Mouse (Mus musculus) 3T3-L1 (cell line): Measurements from ENCODE around the gene Lrpprc.
A peak's percentile ranks its signal among the peaks of the same experiment; 100 is the strongest.

Experiments used
- DNase-seq: peaks from one replicate; pipeline ENCODE4 v3.0.0-alpha.2; 2015; ENCODE audit warnings: low read depth, low spot score

Lrpprc gene

GRCm38 (mm10) chr17:84758971-84759370 lies 31.6 kb downstream of the Lrpprc start:
- no peak for DNase-seq

- DNase-seq, result no peak
Measured at GRCm38 (mm10) chr17:84758374-84758773, 32.2 kb downstream of the Lrpprc start.

- peak; percentile 59 for DNase-seq
Measured at GRCm38 (mm10) chr17:84756090-84756489, 34.5 kb downstream of the Lrpprc start.

GRCm38 (mm10) chr17:84753489-84753888 lies 37.1 kb downstream of the Lrpprc start:
- no peak for DNase-seq

GRCm38 (mm10) chr17:84752286-84752685 lies 38.3 kb downstream of the Lrpprc start:
- DNase-seq, result no peak

GRCm38 (mm10) chr17:84751630-84752191 lies 38.9 kb downstream of the Lrpprc start:
- DNase-seq, result no peak

GRCm38 (mm10) chr17:84750130-84750529 lies 40.5 kb downstream of the Lrpprc start:
- DNase-seq, result no peak

- DNase-seq, result no peak
Measured at GRCm38 (mm10) chr17:84749297-84749696, 41.3 kb downstream of the Lrpprc start.

GRCm38 (mm10) chr17:84748152-84748682 lies 42.4 kb downstream of the Lrpprc start:
- no peak for DNase-seq

GRCm38 (mm10) chr17:84747212-84747611 lies 43.4 kb downstream of the Lrpprc start:
- DNase-seq, result no peak

- DNase-seq, result no peak
Measured at GRCm38 (mm10) chr17:84745001-84745400, 45.6 kb downstream of the Lrpprc start.

GRCm38 (mm10) chr17:84744256-84744655 lies 46.3 kb downstream of the Lrpprc start:
- DNase-seq, result no peak

- DNase-seq, result no peak
Measured at GRCm38 (mm10) chr17:84738073-84738797, 52.4 kb downstream of the Lrpprc start.

GRCm38 (mm10) chr17:84736719-84737118 lies 53.9 kb downstream of the Lrpprc start:
- peak; percentile 59 for DNase-seq

- DNase-seq, result no peak
Measured at GRCm38 (mm10) chr17:84732612-84733011, 58.0 kb downstream of the Lrpprc start.

- DNase-seq, result no peak
Measured at GRCm38 (mm10) chr17:84731361-84731760, 59.2 kb downstream of the Lrpprc start.

GRCm38 (mm10) chr17:84729140-84729539 lies 61.4 kb downstream of the Lrpprc start:
- no peak for DNase-seq

GRCm38 (mm10) chr17:84728201-84728911 lies 62.2 kb downstream of the Lrpprc start:
- DNase-seq, result no peak

- DNase-seq, result no peak
Measured at GRCm38 (mm10) chr17:84725163-84725562, 65.4 kb downstream of the Lrpprc start.

- no peak for DNase-seq
Measured at GRCm38 (mm10) chr17:84724028-84724427, 66.6 kb downstream of the Lrpprc start.

- no peak for DNase-seq
Measured at GRCm38 (mm10) chr17:84719105-84719504, 71.5 kb downstream of the Lrpprc start.

- no peak for DNase-seq
Measured at GRCm38 (mm10) chr17:84717416-84717815, 73.2 kb downstream of the Lrpprc start.
